Mouse (Mus musculus) frontal cortex, postnatal 25 days (tissue): ENCODE data around the gene Card9.

Source experiments
- DNase-seq, 2 experiments: peaks; one replicate each; pipeline ENCODE4 v3.0.0; 2022; ENCODE audit warnings: low spot score in 2 of 2

Gene Card9

GRCm38 (mm10) chr2:26362991-26363390, 2.3 kb upstream of the Card9 start:
- no peak for DNase-seq

DNA sequence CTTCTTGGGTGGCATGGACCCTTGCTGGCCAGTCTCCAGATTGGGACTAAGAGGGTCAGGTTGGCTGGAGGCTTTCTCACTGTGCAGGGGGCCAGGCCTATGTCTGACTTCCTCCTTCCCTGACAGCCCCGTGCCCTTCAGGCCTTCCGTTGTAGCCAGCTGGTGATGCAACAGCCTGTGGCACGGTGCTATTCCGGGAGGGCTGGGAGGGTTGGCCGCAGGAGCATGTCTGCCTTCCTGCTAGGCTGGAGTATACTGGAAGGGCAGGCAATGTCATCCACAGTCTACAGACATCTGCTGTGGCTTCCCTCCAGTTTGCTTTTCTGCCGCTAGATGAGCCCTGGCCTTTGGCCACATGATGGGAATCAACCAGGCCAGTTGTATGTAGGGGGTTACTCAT, 735 bp downstream of the Card9 start:
- no peak for DNase-seq

DNA sequence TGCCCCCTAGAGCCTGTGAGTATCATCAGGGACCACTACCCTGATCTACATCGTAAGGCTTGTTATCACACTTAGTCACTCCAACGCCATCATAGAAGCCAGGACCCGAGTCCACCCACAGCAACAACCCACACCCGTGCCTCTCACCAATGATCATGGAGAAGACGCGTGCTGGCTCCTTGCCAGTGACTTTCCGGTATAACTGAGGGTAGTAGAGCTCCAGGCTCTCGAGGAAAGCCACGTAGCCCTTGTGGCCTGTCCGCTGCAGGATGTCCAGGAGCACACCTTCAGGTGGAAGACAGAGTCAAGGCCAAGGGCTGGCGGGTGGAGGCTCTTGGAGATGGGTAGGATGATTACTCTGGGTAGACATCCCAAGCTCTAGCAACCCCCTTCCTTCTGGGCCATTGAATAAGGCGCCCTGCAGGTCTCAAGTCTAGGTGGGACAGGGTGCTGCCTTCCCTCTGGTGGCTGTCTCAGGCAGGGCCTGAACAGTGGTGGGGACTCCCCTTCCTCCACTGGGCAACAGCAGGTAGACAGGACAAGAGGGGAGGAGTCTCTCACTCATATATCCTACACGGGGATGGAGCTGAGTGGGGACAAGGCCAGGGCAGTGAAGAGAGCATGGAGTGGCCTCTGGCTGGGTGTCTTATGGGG, 1.9 kb downstream of the Card9 start:
- DNase-seq = no peak

GRCm38 (mm10) chr2:26357484-26357883, 3.2 kb downstream of the Card9 start:
- DNase-seq = peak in 1 of 2 experiments; percentile 4

DNA sequence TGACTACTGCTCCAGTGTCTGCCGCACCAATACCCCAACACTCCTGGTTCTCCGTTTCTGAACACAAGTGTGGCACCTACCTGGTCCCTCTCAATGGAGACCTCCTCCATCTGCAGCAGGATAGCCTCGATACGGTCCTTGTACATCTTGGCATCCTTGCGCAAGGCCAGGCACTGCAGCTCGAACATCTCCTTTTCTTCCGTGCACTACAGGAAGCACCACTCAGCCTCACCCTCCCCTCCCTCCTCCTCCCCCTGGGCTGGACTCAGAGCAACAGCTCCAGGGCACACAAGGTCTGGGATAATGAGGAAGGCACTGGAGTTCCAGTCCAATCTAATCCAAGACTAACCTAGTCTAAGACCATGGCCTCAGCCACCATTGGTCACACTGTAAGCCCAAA, 4.0 kb downstream of the Card9 start:
- no peak for DNase-seq

DNA sequence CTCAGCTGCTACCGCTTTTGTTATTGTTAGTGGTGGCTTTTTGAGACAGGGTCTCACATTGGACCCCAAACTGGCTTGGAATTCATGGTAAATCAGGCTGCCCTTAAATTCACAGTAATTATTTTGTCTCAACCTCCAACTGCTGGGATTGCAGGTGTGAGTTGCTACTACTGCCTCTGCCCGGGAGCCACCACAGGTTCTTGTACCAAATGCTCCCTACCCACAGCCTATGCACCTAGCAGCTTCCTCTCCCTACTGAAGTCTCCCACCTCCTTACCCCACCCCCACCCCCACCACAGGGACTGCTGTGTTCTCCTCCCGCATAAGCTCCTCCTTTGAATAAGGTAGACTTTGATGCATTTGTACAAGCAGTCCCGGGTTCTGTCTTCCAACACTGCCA, 4.5 kb downstream of the Card9 start:
- DNase-seq = no peak

- DNase-seq = no peak
Observed at GRCm38 (mm10) chr2:26354401-26354800, 6.3 kb downstream of the Card9 start.

DNA sequence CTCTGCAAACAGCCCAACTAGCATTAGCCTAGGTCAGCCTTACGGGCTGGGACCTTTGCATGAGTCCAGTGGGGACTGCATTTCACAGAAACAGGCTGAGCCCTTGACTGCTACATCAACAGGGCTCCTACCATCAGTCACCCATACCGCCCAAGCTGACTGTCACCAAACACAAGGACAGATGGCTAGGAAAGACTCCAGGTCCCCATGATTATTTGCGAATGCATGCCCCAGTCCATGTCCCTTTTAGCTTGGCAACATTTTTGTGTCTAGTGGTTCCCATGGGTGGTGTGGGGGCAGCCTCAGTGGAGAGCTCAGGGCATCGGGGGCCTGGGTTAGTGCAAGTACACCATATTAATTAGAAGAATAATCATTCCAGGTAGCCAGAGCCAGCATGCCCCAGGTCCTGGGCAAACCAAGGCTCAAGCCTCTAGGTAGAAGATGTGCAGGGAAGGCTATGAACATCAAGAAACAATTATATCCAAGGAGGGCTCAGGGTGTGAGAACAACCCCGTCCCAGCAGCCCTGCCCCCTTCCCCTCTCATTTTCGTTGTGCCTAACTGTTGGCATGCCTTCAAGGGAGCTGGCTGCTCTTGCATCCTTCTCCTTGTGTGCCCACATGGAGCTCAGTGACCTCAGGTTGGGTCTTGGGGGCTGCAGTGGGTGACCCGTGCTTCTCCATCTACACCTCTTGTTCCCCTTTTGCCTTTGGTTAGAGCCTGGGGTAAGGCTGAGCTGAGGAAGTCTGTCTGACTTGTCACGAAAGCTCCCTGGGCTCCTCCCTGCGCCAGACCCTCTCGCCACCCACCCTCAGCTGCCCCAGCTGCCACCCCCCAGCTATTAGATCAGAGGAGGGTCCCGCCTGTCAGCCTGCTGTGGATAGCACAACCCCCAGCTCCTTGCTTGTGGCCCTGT, 7.4 kb downstream of the Card9 start:
- no peak for DNase-seq

GRCm38 (mm10) chr2:26352291-26352910, 8.3 kb downstream of the Card9 start:
- DNase-seq = no peak

DNA sequence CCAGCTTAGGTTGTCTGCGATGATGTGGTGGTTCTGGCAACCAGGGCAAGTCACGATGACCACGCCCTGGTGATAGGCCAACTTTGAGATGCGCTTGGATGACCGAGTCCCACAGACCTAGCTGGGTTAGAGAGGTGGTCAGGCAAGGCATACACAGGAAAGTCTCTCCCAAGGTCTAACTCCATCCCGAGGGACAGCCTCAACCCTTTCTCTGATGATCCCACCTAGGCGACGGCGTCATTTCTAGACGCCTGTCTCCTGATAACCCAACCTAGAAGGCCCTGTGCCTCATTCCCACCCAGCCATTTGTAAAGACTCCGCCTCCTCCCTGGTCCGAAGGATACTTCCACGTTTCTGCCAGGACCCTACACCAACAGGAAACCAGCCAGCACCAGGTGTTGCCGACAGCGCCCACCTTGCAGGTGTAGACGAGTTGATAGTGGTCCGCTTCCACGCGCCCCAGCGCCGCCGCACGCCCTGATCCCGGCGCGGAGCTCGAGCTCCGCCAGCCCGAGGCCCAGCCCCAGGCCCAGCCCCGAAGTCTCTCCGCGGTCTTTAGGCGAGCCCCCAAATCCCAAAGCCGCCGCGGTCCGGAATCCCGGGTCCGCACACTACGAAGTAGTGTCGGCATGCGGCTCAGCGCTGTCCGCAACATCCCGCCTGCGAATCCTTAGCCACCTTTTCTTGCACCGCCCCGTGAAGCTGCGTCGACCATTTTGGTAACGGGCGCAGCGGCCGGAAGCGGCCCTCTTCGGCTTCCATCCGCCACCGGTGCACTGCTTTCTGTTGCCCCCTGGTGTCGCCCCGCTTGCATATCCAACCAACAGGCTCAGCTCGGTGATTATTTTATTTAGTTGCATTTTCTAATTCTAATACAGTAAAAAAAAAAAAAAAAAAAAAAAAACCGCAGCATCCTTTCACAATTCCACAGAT, 9.1 kb downstream of the Card9 start, which contains the start of gene Dnlz:
Gene Dnlz, minus strand, starts transcription at position 753 of the 933 bp plus-strand sequence.
- peak; percentile 88 to 91 for DNase-seq

DNA sequence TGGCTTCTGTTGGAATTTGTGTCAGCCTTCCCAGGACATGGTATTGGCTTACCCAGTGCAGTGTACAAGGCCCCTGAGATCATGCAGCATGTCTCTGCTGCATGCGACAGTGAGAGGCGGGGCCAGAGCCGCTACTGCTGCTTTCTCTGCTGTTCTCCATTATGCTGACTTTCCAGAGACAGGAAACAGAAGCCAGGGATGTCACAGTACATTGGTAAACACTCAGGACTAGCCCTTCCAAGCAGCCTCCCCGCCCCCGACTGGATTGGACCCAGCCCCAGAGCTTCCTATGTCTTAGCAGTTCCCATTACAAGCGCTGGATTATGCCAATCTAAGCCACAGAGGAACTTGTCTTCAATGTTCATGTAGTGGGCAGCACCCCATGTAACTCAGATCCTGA, 12.5 kb downstream of the Card9 start:
- no peak for DNase-seq

GRCm38 (mm10) chr2:26342609-26343490, 17.9 kb downstream of the Card9 start:
- DNase-seq = no peak

DNA sequence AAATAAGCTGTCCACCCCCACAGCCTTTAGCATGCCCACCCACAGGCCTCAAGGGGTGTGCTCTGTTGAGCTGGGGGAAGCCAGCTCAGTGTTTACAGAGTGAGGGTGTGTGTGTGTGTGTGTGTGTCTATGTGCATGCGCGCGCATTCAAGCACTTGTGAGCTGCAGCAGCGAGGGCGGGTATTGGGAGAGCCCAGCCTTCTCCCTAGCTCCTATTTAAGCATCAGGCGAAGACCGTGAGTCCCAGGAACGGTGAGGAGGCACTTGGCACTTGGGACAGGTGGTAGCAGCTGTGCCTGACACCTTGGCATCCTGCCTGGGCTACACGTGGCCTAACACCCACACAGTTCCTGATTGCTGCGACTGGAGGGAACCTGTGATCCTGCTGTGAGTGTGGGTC, 18.7 kb downstream of the Card9 start:
- DNase-seq = peak; percentile 55 to 59

GRCm38 (mm10) chr2:26341510-26341981, 19.2 kb downstream of the Card9 start:
- peak in 1 of 2 experiments; percentile 43 for DNase-seq

DNA sequence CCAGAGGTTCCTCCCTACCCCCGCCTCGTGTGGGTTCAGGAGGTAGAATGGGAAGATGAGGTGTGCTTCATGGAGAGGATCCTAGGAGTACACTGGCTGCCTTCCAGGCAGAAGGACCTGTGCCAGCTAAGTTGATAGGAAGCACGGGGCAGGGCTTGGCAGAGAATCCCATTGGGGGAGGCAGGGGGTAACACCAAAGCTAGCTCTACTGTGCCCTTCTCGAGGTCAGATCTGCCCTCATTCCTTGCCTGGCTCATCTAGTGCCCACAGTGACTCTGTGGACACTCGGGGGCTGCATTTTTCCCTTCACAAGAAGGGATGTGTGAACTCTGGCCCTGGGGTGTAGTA, 21.5 kb downstream of the Card9 start:
- DNase-seq = no peak

- no peak for DNase-seq
Observed at GRCm38 (mm10) chr2:26338302-26339203, 22.2 kb downstream of the Card9 start.

DNA sequence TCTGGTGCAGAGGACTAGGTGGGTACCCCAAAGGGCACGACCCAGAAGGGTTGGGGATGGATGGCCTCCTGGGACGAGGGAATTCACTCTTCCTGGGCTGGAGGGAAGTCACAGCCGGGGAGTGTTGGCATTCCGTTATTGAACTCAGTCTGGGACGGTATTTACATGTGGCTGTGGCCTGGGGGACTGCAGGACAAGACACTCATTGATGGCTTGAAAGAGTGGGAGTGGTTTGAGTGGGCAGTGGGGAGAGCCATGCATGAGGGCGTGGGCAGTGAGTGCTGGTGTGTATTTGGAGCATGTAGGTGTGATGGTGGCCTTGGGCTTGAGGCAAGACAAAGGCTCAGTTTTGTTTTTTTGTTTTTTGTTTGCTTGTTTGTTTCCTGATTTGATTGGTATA, 30.0 kb downstream of the Card9 start:
- DNase-seq = no peak

- DNase-seq = no peak
Observed at GRCm38 (mm10) chr2:26330056-26330468, 30.7 kb downstream of the Card9 start.

GRCm38 (mm10) chr2:26329402-26329801, 31.3 kb downstream of the Card9 start:
- peak in 1 of 2 experiments; percentile 15 for DNase-seq
